Mouse (Mus musculus) limb, embryonic 11.5 days (tissue): ENCODE measurements around the gene N4bp2. TPM values are rescaled to one million over a fixed set of nuclear protein-coding genes. Genes with fewer than 3 reads are reported as not detected.

Source experiments
- ATAC-seq: fragments of 200-750 bp; cut with Nextera tagmentation; 2 replicates; pipeline ENCODE4 v1.8.0; 2017; ENCODE audit warnings: low read depth; ENCODE audit not compliant: insufficient number of reproducible peaks, low FRiP score, low TSS enrichment
- DNase-seq: peaks from one replicate; pipeline ENCODE4 v3.0.0-alpha.2; 2015; ENCODE audit warnings: low spot score
- H3K27ac ChIP-seq: fragments of 300-500 bp; sonication (generic); replicated peaks from 2 replicates; pipeline ENCODE4 v1.5.1; 2014; ENCODE audit warnings: low read depth, mild to moderate bottlenecking, low read length
- H3K27me3 ChIP-seq: fragments of 300-500 bp; sonication (generic); 2 replicates; pipeline ENCODE4 v1.6.1; 2014; ENCODE audit warnings: mild to moderate bottlenecking, low read length, mixed read lengths; ENCODE audit not compliant: control insufficient read depth, insufficient read depth
- H3K36me3 ChIP-seq: fragments of 300-500 bp; sonication (generic); 2 replicates; pipeline ENCODE4 v1.6.1; 2014; ENCODE audit warnings: mild to moderate bottlenecking, low read length, moderate library complexity, mixed read lengths; ENCODE audit not compliant: control insufficient read depth, insufficient read depth
- H3K4me1 ChIP-seq: fragments of 300-500 bp; sonication (generic); 2 replicates; pipeline ENCODE4 v1.6.1; 2014; ENCODE audit warnings: low read length, mixed read lengths; ENCODE audit not compliant: control insufficient read depth, insufficient read depth
- H3K4me2 ChIP-seq: fragments of 300-500 bp; sonication (generic); 2 replicates; pipeline ENCODE4 v1.6.1; 2014; ENCODE audit warnings: low read depth, mild to moderate bottlenecking, moderate library complexity; ENCODE audit not compliant: severe bottlenecking
- H3K4me3 ChIP-seq: fragments of 300-500 bp; sonication (generic); 2 replicates; pipeline ENCODE4 v1.5.1; 2014; ENCODE audit warnings: low read depth, low read length
- H3K9ac ChIP-seq: fragments of 300-500 bp; sonication (generic); 2 replicates; pipeline ENCODE4 v1.6.1; 2014; ENCODE audit warnings: mild to moderate bottlenecking, low read length
- H3K9me3 ChIP-seq: fragments of 300-500 bp; sonication (generic); 2 replicates; pipeline ENCODE4 v1.6.1; 2016; ENCODE audit warnings: low read length; ENCODE audit not compliant: control insufficient read depth
- WGBS: fragments of 180-500 bp; shearing (Covaris S2); extraction: QIAGEN DNeasy Blood & Tissue Kit; methylation state at CpG from one replicate; pipeline ENCODE4 v1.1.7; 2014; 5-methylcytosine and 5-hydroxymethylcytosine counted together
- polyA plus RNA-seq: library from polyadenylated mRNA; unstranded; fragments of >200 nt; fragmentation: Nextera tagmentation; extraction: Ambion mirVana; gene quantifications from 2 replicates; pipeline ENCODE4 v1.2.1, GENCODE M21; 2014

N4bp2 gene
- polyA plus RNA-seq, 1 experiment from 2014 or later = 57.2 TPM

DNA sequence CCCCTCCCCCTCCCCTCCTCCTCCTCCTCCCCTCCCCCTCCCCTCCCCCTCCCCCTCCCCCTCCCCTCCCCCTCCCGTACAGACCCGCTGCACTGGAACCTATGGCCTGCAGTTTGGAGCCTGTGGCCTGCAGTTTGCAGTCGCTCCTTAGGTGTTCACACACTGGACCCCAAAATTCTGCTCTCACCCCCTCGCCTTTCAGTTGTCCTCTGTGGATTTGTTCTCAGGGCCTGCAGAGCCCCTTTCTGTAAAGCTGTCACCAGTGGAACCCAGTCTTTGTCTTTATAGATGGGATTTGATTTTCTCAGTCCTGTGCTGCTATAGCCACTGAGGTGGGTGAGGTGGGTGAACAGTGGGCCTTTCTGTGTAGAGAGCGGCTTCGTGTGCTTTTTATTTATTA lies 95.0 kb downstream of the N4bp2 start:
- H3K4me3 ChIP-seq = no peak overlapping the region
- H3K36me3 ChIP-seq = no peaks in the 10 kb centered on the region
- no peak overlapping the region for H3K4me2 ChIP-seq
- H3K27me3 ChIP-seq = no peaks in the 10 kb centered on the region
- H3K4me1 ChIP-seq = no peaks in the 10 kb centered on the region; the same call in 1 of the 2 replicates
- no peak overlapping the region for H3K9ac ChIP-seq
- 88% methylated on average over 4 of the region's 6 CpGs for WGBS
- ATAC-seq (peak; percentile 54; the same call in 1 of the 2 replicates), DNase-seq (no peak)
- no peak overlapping the region for H3K27ac ChIP-seq
- H3K9me3 ChIP-seq = no peaks in the 10 kb centered on the region

GRCm38 (mm10) chr5:65858898-65859297 lies 95.6 kb downstream of the N4bp2 start:
- H3K36me3 ChIP-seq = no peaks in the 10 kb centered on the region
- WGBS = 70% methylated on average over 12 of the region's 12 CpGs
- H3K4me1 ChIP-seq = no peaks in the 10 kb centered on the region; the same call in 1 of the 2 replicates
- H3K4me2 ChIP-seq = no peak overlapping the region
- H3K9ac ChIP-seq = no peak overlapping the region
- peak; percentile 23 for DNase-seq
- H3K4me3 ChIP-seq = no peak overlapping the region
- H3K27me3 ChIP-seq = no peaks in the 10 kb centered on the region
- H3K9me3 ChIP-seq = no peaks in the 10 kb centered on the region
- no peak overlapping the region for H3K27ac ChIP-seq
- no peak for ATAC-seq

- ATAC-seq (no peak), DNase-seq (no peak)
- no peak overlapping the region for H3K9ac ChIP-seq
- H3K36me3 ChIP-seq = no peaks in the 10 kb centered on the region
- H3K4me3 ChIP-seq = no peak overlapping the region
- WGBS = 61% methylated on average over 6 of the region's 6 CpGs
- H3K4me1 ChIP-seq = no peaks in the 10 kb centered on the region; the same call in 1 of the 2 replicates
- H3K4me2 ChIP-seq = no peak overlapping the region
- H3K27ac ChIP-seq = no peak overlapping the region
- no peaks in the 10 kb centered on the region for H3K27me3 ChIP-seq
- H3K9me3 ChIP-seq = no peaks in the 10 kb centered on the region
Observed at GRCm38 (mm10) chr5:65859396-65859795, 96.1 kb downstream of the N4bp2 start.

DNA sequence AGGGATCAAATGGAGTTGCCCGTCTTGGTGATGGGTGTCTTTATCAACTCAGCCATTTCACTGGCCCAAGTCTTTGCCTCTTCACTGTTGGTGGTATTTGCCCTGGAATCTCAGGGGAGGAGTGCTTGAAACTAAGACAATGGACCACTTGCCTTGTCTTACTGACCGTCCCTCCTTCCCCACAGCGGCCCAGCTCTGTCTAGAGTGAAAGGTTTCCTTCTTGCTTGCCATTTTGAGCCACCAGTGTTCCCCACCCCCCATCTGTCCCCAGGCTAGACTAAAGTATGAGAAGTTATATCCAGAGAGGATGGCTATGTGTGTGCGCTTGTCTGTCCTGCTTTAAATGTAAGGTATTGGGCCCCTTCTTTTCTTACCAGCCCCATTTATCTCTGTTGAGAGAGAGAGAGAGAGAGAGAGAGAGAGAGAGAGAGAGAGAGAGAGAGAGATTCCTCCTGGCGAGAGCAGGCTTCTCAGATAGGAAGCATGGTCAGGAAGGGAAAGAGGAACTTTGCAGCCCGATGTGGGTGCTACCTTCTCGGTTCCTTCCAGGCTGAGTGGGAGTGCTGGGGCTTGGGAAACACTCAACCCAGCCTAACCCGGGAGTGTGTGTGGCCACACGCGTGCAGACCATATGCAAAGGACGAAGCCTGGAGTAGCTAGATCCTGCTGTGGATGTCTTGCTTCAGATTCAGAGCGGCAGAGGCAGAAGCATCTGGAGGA lies 97.1 kb downstream of the N4bp2 start:
- no peaks in the 10 kb centered on the region for H3K36me3 ChIP-seq
- no peaks in the 10 kb centered on the region for H3K9me3 ChIP-seq
- ATAC-seq (no peak), DNase-seq (no peak)
- no peak overlapping the region for H3K9ac ChIP-seq
- H3K27ac ChIP-seq = no peak overlapping the region
- H3K4me1 ChIP-seq = no peaks in the 10 kb centered on the region; the same call in 1 of the 2 replicates
- no peaks in the 10 kb centered on the region for H3K27me3 ChIP-seq
- H3K4me2 ChIP-seq = no peak overlapping the region
- H3K4me3 ChIP-seq = no peak overlapping the region
- WGBS = 90% methylated on average over 12 of the region's 12 CpGs

DNA sequence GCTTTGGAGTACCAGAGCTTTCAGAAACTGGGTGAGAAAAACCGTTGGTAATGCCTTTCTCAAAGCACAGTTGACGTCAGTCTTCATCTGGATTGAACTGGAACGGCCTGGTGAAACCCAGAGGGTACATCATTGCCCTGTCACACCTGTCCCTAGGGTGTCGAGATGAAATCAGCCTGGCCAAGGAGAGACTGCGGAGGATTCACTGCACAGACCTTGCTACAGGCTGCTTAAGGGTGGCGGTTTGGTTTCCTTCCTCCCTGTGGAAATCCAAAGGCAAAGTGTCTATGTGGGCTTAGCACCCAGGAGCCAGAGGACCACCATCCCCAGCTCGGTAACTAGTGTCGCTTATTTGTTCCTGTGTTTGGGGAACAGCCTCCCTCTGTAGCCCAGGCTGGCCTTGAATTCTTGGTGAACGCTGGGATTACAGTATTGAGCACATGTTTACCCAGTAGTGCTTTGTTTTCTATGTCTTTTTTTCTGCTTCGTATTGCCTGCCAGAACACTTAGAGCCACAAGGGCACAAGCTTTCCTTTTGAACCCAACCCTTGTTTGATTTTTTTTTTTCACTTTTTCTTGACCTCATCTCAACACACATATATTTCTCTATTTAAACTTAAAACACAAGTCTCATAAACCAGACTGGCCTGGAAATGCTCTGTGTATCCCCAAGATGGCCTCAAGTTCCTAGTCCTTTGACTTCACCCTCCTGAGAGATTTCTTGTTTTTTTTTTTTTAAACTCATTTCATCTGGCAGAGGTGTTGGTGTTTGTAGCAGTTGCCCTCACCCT lies 98.0 kb downstream of the N4bp2 start, which contains the start of gene Rhoh:
Rhoh (plus strand) TSS at position 60 of the 791 bp plus-strand sequence.
- Histone ChIP-seq H3K4me2 (no peak within 1 kb of the TSS), H3K4me1 (no peaks in the 10 kb centered on the region; the same call in 1 of the 2 replicates), H3K27ac (no peak within 1 kb of the TSS), H3K9me3 (no peaks in the 10 kb centered on the region), H3K27me3 (no peaks in the 10 kb centered on the region), H3K36me3 (no peaks in the 10 kb centered on the region), H3K9ac (no peak within 1 kb of the TSS), H3K4me3 (no peak within 1 kb of the TSS)
- no peak for DNase-seq
- WGBS = 85% methylated on average over 10 of the region's 10 CpGs
- no peak for ATAC-seq

DNA sequence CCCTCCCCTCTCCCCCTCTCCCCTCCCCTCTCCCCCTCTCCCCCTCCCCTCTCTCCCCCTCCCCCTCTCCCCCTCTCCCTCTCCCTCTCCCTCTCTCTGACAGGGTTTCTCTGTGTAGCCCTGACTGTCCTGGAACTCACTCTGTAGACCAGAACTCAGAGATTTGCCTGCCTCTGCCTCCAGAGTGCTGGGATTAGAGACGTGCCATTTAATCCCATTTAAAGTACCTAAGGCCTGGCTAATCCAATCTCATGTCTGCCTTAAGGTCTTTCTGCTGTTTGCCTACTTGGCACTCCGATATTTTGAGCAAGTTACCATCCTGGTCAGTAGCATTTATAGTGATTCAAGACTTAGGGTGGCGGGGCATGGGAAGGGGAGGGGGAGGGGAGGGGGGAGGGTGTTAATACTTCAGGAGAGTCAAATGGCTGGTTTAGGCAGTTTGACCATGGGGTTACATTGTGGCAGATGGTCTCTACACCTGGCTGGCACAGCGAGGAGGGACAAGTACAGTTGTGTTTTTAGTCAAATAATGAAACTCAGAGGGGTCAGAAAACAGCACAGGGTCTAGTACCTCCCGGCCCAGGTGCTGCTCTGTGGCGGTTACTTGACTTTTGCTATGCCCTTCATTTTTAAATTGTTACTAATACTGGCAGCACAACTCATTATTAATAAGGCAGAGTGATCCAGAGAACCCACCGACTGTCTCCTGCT lies 99.1 kb downstream of the N4bp2 start:
- no peak overlapping the region for H3K27ac ChIP-seq

DNA sequence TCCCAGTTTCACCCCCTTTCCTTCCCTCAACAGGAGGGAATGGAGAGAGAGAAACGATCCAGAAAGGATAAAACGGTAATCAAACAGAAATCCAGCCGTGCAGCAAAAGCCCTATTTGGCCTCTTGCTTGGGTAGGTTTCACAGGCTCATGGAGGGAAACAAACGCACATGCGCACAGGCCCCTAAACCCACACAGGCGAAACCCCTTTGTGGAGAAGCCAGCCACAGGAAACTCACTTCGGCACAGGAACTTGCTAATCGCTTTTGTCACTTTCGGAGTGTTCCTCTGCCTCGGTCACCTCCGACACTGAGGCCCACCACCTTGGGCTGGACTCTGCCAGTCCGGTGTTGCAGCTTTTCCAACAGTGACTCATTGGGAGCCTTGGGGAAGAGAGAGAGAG lies 100.0 kb downstream of the N4bp2 start:
- Histone ChIP-seq H3K36me3 (no peaks in the 10 kb centered on the region), H3K4me1 (no peaks in the 10 kb centered on the region; the same call in 1 of the 2 replicates), H3K4me3 (no peak overlapping the region), H3K4me2 (no peak overlapping the region), H3K9me3 (no peaks in the 10 kb centered on the region), H3K27ac (no peak overlapping the region), H3K27me3 (no peaks in the 10 kb centered on the region), H3K9ac (no peak overlapping the region)
- DNase-seq (no peak), ATAC-seq (no peak)
- WGBS = 80% methylated on average over 12 of the region's 12 CpGs

More for the DNA sequence above, 99.1 kb downstream of the N4bp2 start:
- no peaks in the 10 kb centered on the region; the same call in 1 of the 2 replicates for H3K4me1 ChIP-seq
- no peak overlapping the region for H3K9ac ChIP-seq
- no peak for ATAC-seq
- no peak for DNase-seq
- H3K4me2 ChIP-seq = no peak overlapping the region
- no peaks in the 10 kb centered on the region for H3K27me3 ChIP-seq
- 94% methylated on average over 7 of the region's 7 CpGs for WGBS
- no peaks in the 10 kb centered on the region for H3K9me3 ChIP-seq
- H3K4me3 ChIP-seq = no peak overlapping the region
- no peaks in the 10 kb centered on the region for H3K36me3 ChIP-seq

GRCm38 (mm10) chr5:65864486-65864885 lies 101.2 kb downstream of the N4bp2 start:
- H3K9me3 ChIP-seq = no peaks in the 10 kb centered on the region
- no peak overlapping the region for H3K4me3 ChIP-seq
- H3K27ac ChIP-seq = no peak overlapping the region
- H3K36me3 ChIP-seq = no peaks in the 10 kb centered on the region
- WGBS = 91% methylated on average over 7 of the region's 7 CpGs
- no peaks in the 10 kb centered on the region for H3K4me1 ChIP-seq
- no peak overlapping the region for H3K4me2 ChIP-seq
- no peaks in the 10 kb centered on the region for H3K27me3 ChIP-seq
- no peak overlapping the region for H3K9ac ChIP-seq
- no peak for ATAC-seq
- no peak for DNase-seq
